Mouse (Mus musculus): ENCODE data around the gene C1qbp.

- no peak for TF ChIP-seq POLR2A (IDR thresholded peaks at IDR 0.05; ENCODE audit: low read depth, low read length)
- no peak for TF ChIP-seq CTCF (IDR thresholded peaks at IDR 0.05; ENCODE audit: extremely low read depth, insufficient read depth, insufficient read length, insufficient replicate concordance)
Measured at GRCm38 (mm10) chr11:71008321-71008720, 25.5 kb upstream of the C1qbp start.
